Mouse (Mus musculus) spleen, postnatal 10 days (tissue): ENCODE data around the gene Zfp948.
"Not testable (repeated sequence)": the region's sequence is repeated elsewhere in the genome, so short reads cannot be mapped to it uniquely, and the experiment has no call there.

ENCODE experiments used
- DNase-seq, 2 experiments: peaks; one replicate each; pipeline ENCODE4 v3.0.0; 2021 to 2022; ENCODE audit warnings: low spot score in 2 of 2

Zfp948 gene

DNA sequence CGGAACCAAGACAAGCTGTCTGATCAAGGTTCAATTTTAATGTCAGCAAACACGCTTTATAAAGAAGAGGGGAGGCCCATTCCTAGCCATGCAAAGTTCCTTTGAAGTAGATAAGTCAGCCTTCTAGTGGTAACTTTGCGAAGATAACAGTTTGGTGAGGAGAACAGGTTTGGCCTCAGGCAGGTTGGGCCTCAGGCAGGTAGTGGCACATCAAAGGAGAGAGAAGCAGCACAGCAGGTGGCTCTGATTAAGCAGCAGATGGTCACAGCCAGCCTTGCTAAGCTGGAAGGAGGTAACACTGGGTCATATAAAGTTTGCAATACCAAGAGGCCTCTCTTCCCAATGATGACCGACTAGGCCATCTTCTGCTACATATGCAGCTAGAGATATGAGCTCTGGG, 69.0 kb downstream of the Zfp948 start:
- not testable (repeated sequence) for DNase-seq
